Mouse (Mus musculus): ENCODE results near the gene Ggta1.

The Ggta1 gene

GRCm38 (mm10) chr2:35462791-35463281 is at the start of gene Ggta1:
Gene Ggta1, minus strand, starts transcription at chr2:35463231.
- in situ Hi-C loops (cut with MboI), result loop anchor here (5.0 kb wide), 1 partner anchor 39 kb away; no protein-coding TSS in a partner anchor

- in situ Hi-C loops (cut with MboI), result no loop called here
These were observed 49.2 kb upstream of the Ggta1 start for GRCm38 (mm10) chr2:35512226-35512625.

DNA sequence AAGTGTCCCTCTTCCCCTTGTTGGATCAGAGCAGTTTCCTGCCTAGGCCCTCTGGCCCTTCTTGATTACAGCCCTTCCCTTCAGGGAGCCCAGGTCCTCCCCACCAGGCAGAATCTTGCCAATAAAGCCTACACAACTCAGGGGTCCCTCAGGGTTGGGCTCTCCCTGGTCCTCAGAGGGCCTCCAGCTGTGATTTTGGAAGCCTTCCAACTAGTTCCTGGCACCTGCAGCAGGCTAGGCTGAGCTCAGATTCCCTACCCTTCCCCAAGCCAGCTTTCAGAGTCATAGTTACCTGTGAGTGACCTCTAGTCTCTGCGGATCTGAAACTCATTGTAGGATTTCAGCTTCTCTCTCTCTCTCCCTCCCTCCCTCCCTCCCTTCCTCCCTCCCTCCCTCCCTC is 47.9 kb upstream of the Ggta1 start:
- in situ Hi-C loops (cut with MboI), result no loop called here

GRCm38 (mm10) chr2:35509888-35510287 is 46.9 kb upstream of the Ggta1 start:
- in situ Hi-C loops (cut with MboI), result no loop called here

- in situ Hi-C loops (cut with MboI), result no loop called here
These were observed 46.3 kb upstream of the Ggta1 start for GRCm38 (mm10) chr2:35509343-35509667.

- in situ Hi-C loops (cut with MboI), result no loop called here
These were observed 45.7 kb upstream of the Ggta1 start for GRCm38 (mm10) chr2:35508597-35509342.

DNA sequence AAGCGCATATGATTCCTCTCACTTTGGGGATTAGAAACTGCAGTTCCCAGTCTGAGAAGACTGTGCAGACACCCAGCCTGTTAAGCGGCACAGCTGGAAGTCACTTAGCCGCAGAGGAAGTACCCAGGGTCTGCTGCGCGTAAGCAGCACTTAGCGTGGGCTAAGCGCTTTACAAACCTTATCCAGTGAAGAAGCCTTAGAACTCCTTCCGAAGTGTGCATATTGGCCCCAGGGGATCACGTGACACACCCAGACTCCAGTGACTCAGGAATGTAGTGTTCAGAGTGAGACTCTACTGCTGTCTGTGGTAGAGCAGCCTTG is 44.1 kb upstream of the Ggta1 start:
- in situ Hi-C loops (cut with MboI), result no loop called here

GRCm38 (mm10) chr2:35506311-35507190 is 43.5 kb upstream of the Ggta1 start:
- in situ Hi-C loops (cut with MboI), result no loop called here

GRCm38 (mm10) chr2:35505519-35506286 is 42.7 kb upstream of the Ggta1 start:
- in situ Hi-C loops (cut with MboI), result no loop called here

GRCm38 (mm10) chr2:35504417-35504776 is 41.4 kb upstream of the Ggta1 start:
- in situ Hi-C loops (cut with MboI), result loop anchor here (5.0 kb wide), 1 partner anchor 42 kb away; the partner anchor contains the start of gene Ggta1

- in situ Hi-C loops (cut with MboI), result loop anchor here (5.0 kb wide), 1 partner anchor 42 kb away; the partner anchor contains the start of gene Ggta1
These were observed 40.8 kb upstream of the Ggta1 start for GRCm38 (mm10) chr2:35503723-35504416.

GRCm38 (mm10) chr2:35503021-35503722 is 40.1 kb upstream of the Ggta1 start:
- in situ Hi-C loops (cut with MboI), result loop anchor here (5.0 kb wide), 1 partner anchor 41 kb away; the partner anchor contains the start of gene Ggta1

DNA sequence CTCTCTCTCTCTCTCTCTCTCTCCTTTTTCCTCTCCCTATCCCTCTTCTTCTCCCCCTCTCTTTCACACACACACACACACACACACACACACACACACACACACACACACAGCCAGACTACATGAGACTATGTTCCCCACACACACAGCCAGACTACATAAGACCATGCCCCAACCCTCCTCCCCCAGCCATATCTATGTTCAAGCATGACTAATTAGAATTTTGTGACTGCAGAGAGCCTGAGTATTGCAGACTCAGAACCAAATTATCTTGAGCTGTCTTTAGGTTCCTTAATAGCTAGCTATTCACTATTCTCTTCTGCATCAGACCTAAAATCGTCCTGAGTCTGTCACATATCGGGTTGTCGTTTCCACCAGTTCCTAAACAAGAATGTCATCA is 39.5 kb upstream of the Ggta1 start:
- in situ Hi-C loops (cut with MboI), result loop anchor here (5.0 kb wide), 1 partner anchor 40 kb away; the partner anchor contains the start of gene Ggta1

DNA sequence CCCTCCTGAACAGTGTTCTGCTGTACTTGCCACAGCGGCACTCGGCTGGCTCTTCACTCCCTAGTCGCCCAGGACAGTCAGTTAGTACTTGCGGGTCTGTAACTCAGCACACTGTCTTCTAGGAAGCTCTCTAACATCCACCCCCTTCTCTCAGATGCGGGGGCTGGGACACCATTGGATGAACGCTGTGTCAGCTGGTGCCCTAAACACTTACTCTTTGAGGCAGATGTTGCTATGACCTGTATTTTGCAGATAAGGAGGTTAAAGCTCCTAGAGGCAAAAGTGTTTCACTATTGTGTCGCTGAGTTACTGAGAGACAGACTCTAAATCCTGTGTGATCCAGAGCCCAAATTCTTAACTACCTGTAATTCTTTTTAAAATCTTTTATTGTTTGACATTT is 36.4 kb upstream of the Ggta1 start:
- in situ Hi-C loops (cut with MboI), result no loop called here

GRCm38 (mm10) chr2:35498961-35499360 is 35.9 kb upstream of the Ggta1 start:
- in situ Hi-C loops (cut with MboI), result no loop called here

- in situ Hi-C loops (cut with MboI), result no loop called here
These were observed 34.7 kb upstream of the Ggta1 start for GRCm38 (mm10) chr2:35497662-35498196.

DNA sequence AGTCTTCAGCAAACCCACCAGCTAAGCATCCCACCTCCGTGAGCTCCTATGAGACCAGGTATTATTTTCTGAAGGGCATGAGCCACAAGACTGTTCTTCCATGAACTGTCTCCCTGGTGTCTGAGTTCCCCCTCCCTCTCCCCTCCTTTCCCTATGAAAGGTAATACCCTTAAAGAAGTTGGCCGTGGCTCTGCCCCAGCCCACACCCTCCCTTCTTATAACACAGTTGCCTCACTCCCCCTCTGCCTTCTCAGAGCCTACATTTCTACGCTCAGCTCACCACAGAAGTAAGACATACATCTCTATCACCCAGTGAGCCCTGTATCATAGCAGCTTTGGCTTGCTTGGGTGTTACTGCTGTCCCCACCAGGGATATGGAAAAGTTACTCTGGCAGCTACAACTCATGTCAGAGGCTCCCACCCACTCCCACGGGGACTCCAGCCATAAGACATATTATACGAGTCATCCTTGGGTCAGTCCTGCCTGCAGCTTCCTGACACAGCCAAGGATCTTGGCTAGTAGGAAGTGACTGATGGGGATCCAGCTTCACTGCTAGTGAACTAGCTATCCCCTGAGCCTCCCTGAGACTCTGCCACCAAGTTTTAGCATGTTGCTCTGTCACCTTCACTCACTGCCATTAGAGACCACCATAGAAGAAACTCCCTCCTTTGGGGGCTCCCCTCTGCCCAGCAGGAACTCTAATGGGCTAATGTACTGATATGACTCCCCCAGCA is 33.4 kb upstream of the Ggta1 start:
- in situ Hi-C loops (cut with MboI), result no loop called here

DNA sequence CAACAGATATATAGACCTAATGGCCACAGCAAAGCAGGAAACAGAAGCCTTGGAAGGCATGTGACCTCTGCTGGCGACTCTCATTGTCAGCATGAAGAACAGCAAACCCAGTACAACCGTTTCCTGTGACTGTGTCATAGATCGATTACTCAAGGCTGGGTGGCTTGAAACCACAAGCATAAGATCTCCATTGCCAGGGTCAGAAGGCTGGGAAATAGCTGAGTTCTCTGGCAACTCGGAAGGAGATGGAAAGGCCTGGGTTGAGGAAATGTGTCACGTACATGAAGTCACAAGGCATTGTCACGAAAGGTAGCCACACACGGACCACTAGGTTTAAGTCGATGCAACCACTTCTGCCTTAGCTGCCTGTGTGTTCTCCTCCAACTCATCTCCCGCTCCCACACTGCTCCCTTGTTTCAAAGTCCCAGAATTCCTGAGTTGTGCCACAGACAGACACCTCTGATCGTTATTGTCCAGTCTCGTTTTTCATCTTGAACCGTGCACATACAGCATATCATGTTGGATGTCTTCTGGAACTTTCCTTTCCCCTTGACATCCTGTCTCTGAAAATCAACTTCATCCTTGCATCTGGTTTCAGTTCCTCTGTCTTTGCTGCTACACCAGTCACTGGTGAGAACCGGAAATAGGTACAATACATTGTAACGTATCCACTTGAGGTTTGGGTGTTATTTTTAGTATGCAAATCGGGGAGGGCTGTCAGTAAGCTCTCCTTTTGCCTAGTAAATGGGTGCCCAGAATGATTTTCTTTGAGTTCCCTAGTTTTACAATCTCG is 32.7 kb upstream of the Ggta1 start:
- in situ Hi-C loops (cut with MboI), result no loop called here

DNA sequence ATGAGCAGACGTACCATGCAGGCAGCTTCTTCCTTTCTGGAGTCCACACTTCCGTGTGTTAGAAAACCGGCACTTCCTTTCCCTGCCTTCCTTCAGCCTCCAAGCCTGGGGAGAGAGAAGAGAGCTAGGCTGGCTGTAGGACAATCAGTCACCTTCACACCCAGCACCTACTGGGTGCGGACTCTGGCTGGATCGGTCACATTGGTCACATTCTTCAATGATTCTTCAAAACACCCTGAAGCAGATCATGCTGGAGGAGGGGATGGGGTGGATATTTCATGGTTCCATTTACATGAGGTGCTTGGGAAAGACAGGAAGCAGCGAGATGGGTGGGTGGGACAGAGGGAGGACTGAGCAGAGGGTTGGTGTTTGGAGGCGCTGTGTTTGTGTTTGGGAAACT is 30.5 kb upstream of the Ggta1 start:
- in situ Hi-C loops (cut with MboI), result no loop called here

Measured in mature B cell (primary cell).